Mouse (Mus musculus) thymus, adult 2 months (tissue): ENCODE results near the gene Tpra1. TPM values are rescaled to one million over a fixed set of nuclear protein-coding genes. Genes with fewer than 3 reads are reported as not detected.

ENCODE experiments used
- DNase-seq: peaks from one replicate; pipeline ENCODE4 v3.0.0; 2021
- H3K27ac ChIP-seq: fragments of 200-500 bp; 2 replicates; pipeline ENCODE4 v1.5.1; 2012; ENCODE audit warnings: low read length, control low read depth; ENCODE audit not compliant: control insufficient read depth, insufficient read depth
- H3K27me3 ChIP-seq: fragments of 200-500 bp; 2 replicates; pipeline ENCODE4 v1.6.1; 2012; ENCODE audit warnings: mild to moderate bottlenecking, low read length, moderate library complexity, mixed read lengths; ENCODE audit not compliant: control insufficient read depth, insufficient read depth
- H3K36me3 ChIP-seq: fragments of 200-500 bp; 2 replicates; pipeline ENCODE4 v1.6.1; 2012; ENCODE audit warnings: mild to moderate bottlenecking, low read length, moderate library complexity; ENCODE audit not compliant: control insufficient read depth, insufficient read depth
- H3K4me1 ChIP-seq: fragments of 200-500 bp; replicated peaks from 2 replicates; pipeline ENCODE4 v1.6.1; 2012; ENCODE audit warnings: low read length; ENCODE audit not compliant: control insufficient read depth, insufficient read depth
- H3K4me3 ChIP-seq: fragments of 200-500 bp; 2 replicates; pipeline ENCODE4 v1.5.1; 2012; ENCODE audit warnings: mild to moderate bottlenecking, low read length, control low read depth, moderate library complexity; ENCODE audit not compliant: control insufficient read depth, insufficient read depth
- CTCF ChIP-seq: fragments of 200-500 bp; IDR thresholded peaks from 2 replicates; pipeline ENCODE4 v1.5.1; 2012; ENCODE audit warnings: mild to moderate bottlenecking, control low read depth, low read length, moderate library complexity, borderline replicate concordance; ENCODE audit not compliant: control insufficient read depth, poor library complexity, insufficient read depth; ENCODE audit errors: extremely low read depth
- POLR2A ChIP-seq: fragments of 200-500 bp; IDR thresholded peaks from 2 replicates; pipeline ENCODE4 v1.6.1; 2012; ENCODE audit warnings: mild to moderate bottlenecking, low read length, control low read depth, moderate library complexity; ENCODE audit not compliant: control insufficient read depth, poor library complexity, insufficient read depth; ENCODE audit errors: extremely low read depth
- WGBS: fragments of 180-500 bp; shearing (Covaris S2); methylation state at CpG from one replicate; pipeline ENCODE4 v1.1.7; 2018; 5-methylcytosine and 5-hydroxymethylcytosine counted together
- polyA plus RNA-seq: library from polyadenylated mRNA; depleted of rRNA; stranded (reverse); fragments of >200 nt; gene quantifications from 2 replicates; pipeline ENCODE4 v1.2.3, GENCODE M21; 2012

Tpra1 gene
- polyA plus RNA-seq, 1 experiment = 366 TPM

GRCm38 (mm10) chr6:88874868-88875508 lies 27.1 kb upstream of the Tpra1 start, which contains the start of gene Podxl2:
TSS of gene Podxl2 (minus strand) at chr6:88875044.
- 12% methylated on average over 63 of the region's 63 CpGs for WGBS
- TF ChIP-seq POLR2A (no peak), CTCF (no peak)
- H3K36me3 ChIP-seq = no peaks in the 10 kb centered on the region
- H3K27ac ChIP-seq = no peak within 1 kb of the TSS
- H3K27me3 ChIP-seq = peaks cover 3% of the 10 kb centered on the region; the same call in 1 of the 2 replicates
- peak within 1 kb of the TSS; percentile 51 for H3K4me3 ChIP-seq
- peaks cover 22% of the 10 kb centered on the region for H3K4me1 ChIP-seq
- DNase-seq = peak; percentile 72

- WGBS = 74% methylated on average over 4 of the region's 4 CpGs
These were observed 22.6 kb upstream of the Tpra1 start for GRCm38 (mm10) chr6:88879471-88879870.

GRCm38 (mm10) chr6:88881334-88881733 lies 20.7 kb upstream of the Tpra1 start:
- Histone ChIP-seq H3K36me3 (peaks cover 33% of the 10 kb centered on the region), H3K4me3 (no peak overlapping the region), H3K4me1 (peaks cover 8% of the 10 kb centered on the region), H3K27ac (no peak overlapping the region), H3K27me3 (no peaks in the 10 kb centered on the region)
- 95% methylated on average over 7 of the region's 7 CpGs for WGBS
- TF ChIP-seq POLR2A (no peak), CTCF (no peak)
- DNase-seq = no peak

More at GRCm38 (mm10) chr6:88879471-88879870, 22.6 kb upstream of the Tpra1 start:
- DNase-seq = no peak
- H3K4me3 ChIP-seq = no peak overlapping the region
- no peak for TF ChIP-seq POLR2A
- no peak for TF ChIP-seq CTCF
- H3K4me1 ChIP-seq = peaks cover 5% of the 10 kb centered on the region
- peaks cover 19% of the 10 kb centered on the region for H3K36me3 ChIP-seq
- H3K27ac ChIP-seq = no peak overlapping the region
- peaks cover under 1% of the 10 kb centered on the region; the same call in 1 of the 2 replicates for H3K27me3 ChIP-seq

GRCm38 (mm10) chr6:88884195-88884594 lies 17.9 kb upstream of the Tpra1 start:
- 95% methylated on average over 10 of the region's 10 CpGs for WGBS
- H3K4me1 ChIP-seq = peaks cover 23% of the 10 kb centered on the region
- no peaks in the 10 kb centered on the region for H3K27me3 ChIP-seq
- no peak overlapping the region for H3K4me3 ChIP-seq
- no peak for DNase-seq
- TF ChIP-seq POLR2A (no peak), CTCF (no peak)
- H3K36me3 ChIP-seq = peaks cover 52% of the 10 kb centered on the region
- no peak overlapping the region for H3K27ac ChIP-seq

- 97% methylated on average over 17 of the region's 17 CpGs for WGBS
- H3K36me3 ChIP-seq = peaks cover 55% of the 10 kb centered on the region
These were observed 17.4 kb upstream of the Tpra1 start for GRCm38 (mm10) chr6:88884690-88885089.

GRCm38 (mm10) chr6:88885644-88886416 lies 16.2 kb upstream of the Tpra1 start:
- Histone ChIP-seq H3K4me3 (no peak overlapping the region), H3K27me3 (no peaks in the 10 kb centered on the region), H3K4me1 (peaks cover 23% of the 10 kb centered on the region), H3K36me3 (peaks cover 66% of the 10 kb centered on the region), H3K27ac (peak overlapping the region; percentile 86)
- peak; percentile 41 for DNase-seq
- TF ChIP-seq CTCF (no peak), POLR2A (no peak)
- 75% methylated on average over 12 of the region's 12 CpGs for WGBS

More at GRCm38 (mm10) chr6:88884690-88885089, 17.4 kb upstream of the Tpra1 start:
- Histone ChIP-seq H3K4me3 (no peak overlapping the region), H3K4me1 (peaks cover 23% of the 10 kb centered on the region), H3K27ac (no peak overlapping the region), H3K27me3 (no peaks in the 10 kb centered on the region)
- DNase-seq = no peak
- TF ChIP-seq CTCF = no peak
